Mouse (Mus musculus) adrenal gland, adult (tissue): Measurements from ENCODE around the gene Gnat1.

Experiments
- DNase-seq, 2 experiments: peaks; one replicate each; pipeline ENCODE4 v3.0.0; 2022 to 2023; ENCODE audit warnings: low spot score in 1 of 2; ENCODE audit not compliant: inconsistent age in 2 of 2

Gnat1 gene

GRCm38 (mm10) chr9:107676302-107676701 lies 3.2 kb downstream of the Gnat1 start:
- no peak for DNase-seq

GRCm38 (mm10) chr9:107675671-107676301 lies 3.7 kb downstream of the Gnat1 start:
- DNase-seq = peak; percentile 69 to 87

- DNase-seq = no peak
Measured at GRCm38 (mm10) chr9:107674609-107675429, 4.7 kb downstream of the Gnat1 start.

GRCm38 (mm10) chr9:107670259-107670658 lies 9.3 kb downstream of the Gnat1 start:
- no peak for DNase-seq

GRCm38 (mm10) chr9:107669480-107669945 lies 10.0 kb downstream of the Gnat1 start, which contains the start of gene Slc38a3:
Gene Slc38a3 (minus strand): TSS chr9:107669530.
- DNase-seq = no peak

GRCm38 (mm10) chr9:107668916-107669315 lies 10.6 kb downstream of the Gnat1 start:
- DNase-seq = no peak

GRCm38 (mm10) chr9:107668011-107668410 lies 11.5 kb downstream of the Gnat1 start:
- no peak for DNase-seq

- DNase-seq = no peak
Measured at GRCm38 (mm10) chr9:107667219-107667618, 12.3 kb downstream of the Gnat1 start.

GRCm38 (mm10) chr9:107666751-107667205 lies 12.7 kb downstream of the Gnat1 start:
- DNase-seq = no peak

- no peak for DNase-seq
Measured at GRCm38 (mm10) chr9:107665308-107665707, 14.2 kb downstream of the Gnat1 start.

- no peak for DNase-seq
Measured at GRCm38 (mm10) chr9:107663525-107663924, 16.0 kb downstream of the Gnat1 start.

- DNase-seq = no peak
Measured at GRCm38 (mm10) chr9:107662342-107662741, 17.2 kb downstream of the Gnat1 start.

GRCm38 (mm10) chr9:107660777-107661176 lies 18.7 kb downstream of the Gnat1 start:
- DNase-seq = no peak

GRCm38 (mm10) chr9:107659961-107660360 lies 19.6 kb downstream of the Gnat1 start:
- no peak for DNase-seq

GRCm38 (mm10) chr9:107659551-107659950 lies 20.0 kb downstream of the Gnat1 start:
- no peak for DNase-seq

GRCm38 (mm10) chr9:107658096-107658495 lies 21.4 kb downstream of the Gnat1 start:
- DNase-seq = no peak

GRCm38 (mm10) chr9:107657144-107657543 lies 22.4 kb downstream of the Gnat1 start:
- DNase-seq = no peak

- no peak for DNase-seq
Measured at GRCm38 (mm10) chr9:107654585-107654984, 24.9 kb downstream of the Gnat1 start.

GRCm38 (mm10) chr9:107653474-107653873 lies 26.0 kb downstream of the Gnat1 start:
- no peak for DNase-seq

GRCm38 (mm10) chr9:107650708-107651481 lies 28.6 kb downstream of the Gnat1 start:
- no peak for DNase-seq

GRCm38 (mm10) chr9:107650225-107650624 lies 29.3 kb downstream of the Gnat1 start:
- no peak for DNase-seq
